Mouse (Mus musculus) liver, embryonic 14.5 days (tissue): ENCODE data around the gene Acer3. TPM values are rescaled to one million over a fixed set of nuclear protein-coding genes. Genes with fewer than 3 reads are reported as not detected.

ENCODE experiments used
- ATAC-seq: fragments of 200-750 bp; cut with Nextera tagmentation; 2 replicates; pipeline ENCODE4 v1.8.0; 2017; ENCODE audit warnings: moderate number of reproducible peaks, mild to moderate bottlenecking, moderate library complexity; ENCODE audit not compliant: insufficient read depth
- DNase-seq, 3 experiments: peaks; one replicate each; pipeline ENCODE4 v3.0.0-alpha.2; 2012 to 2013; ENCODE audit warnings: low read depth in 3 of 3, low spot score in 3 of 3
- H3K27ac ChIP-seq: fragments of 300-500 bp; sonication (generic); 2 replicates; pipeline ENCODE4 v1.5.1; 2014; ENCODE audit warnings: moderate library complexity, mild to moderate bottlenecking, control low read depth, inconsistent platforms
- H3K27me3 ChIP-seq: fragments of 300-500 bp; sonication (generic); 2 replicates; pipeline ENCODE4 v1.6.1; 2014; ENCODE audit warnings: mild to moderate bottlenecking, low read length, moderate library complexity; ENCODE audit not compliant: control insufficient read depth, insufficient read depth
- H3K36me3 ChIP-seq: fragments of 300-500 bp; sonication (generic); replicated peaks from 2 replicates; pipeline ENCODE4 v1.6.1; 2014; ENCODE audit warnings: low read depth; ENCODE audit not compliant: control insufficient read depth, insufficient read depth
- H3K4me1 ChIP-seq, 2 experiments: fragments of 200-500 bp in 1 of 2; fragments of 300-500 bp in 1 of 2; sonication (generic) in 1 of 2; replicated peaks; 2 replicates each; pipeline ENCODE4 v1.6.1; 2012 to 2014; ENCODE audit warnings: antibody characterized with exemption in 1 of 2, inconsistent platforms in 1 of 2, low read length in 1 of 2; ENCODE audit not compliant: control insufficient read depth in 2 of 2, insufficient read depth in 2 of 2
- H3K4me2 ChIP-seq: fragments of 300-500 bp; sonication (generic); 2 replicates; pipeline ENCODE4 v1.6.1; 2014; ENCODE audit warnings: low read depth, mild to moderate bottlenecking, control low read depth, moderate library complexity
- H3K4me3 ChIP-seq, 2 experiments: fragments of 200-500 bp in 1 of 2; fragments of 300-500 bp in 1 of 2; sonication (generic) in 1 of 2; 2 replicates each; pipeline ENCODE4 v1.5.1; 2012 to 2014; ENCODE audit warnings: low read depth in 2 of 2, low read length in 2 of 2, mild to moderate bottlenecking in 2 of 2, control low read depth in 1 of 2, inconsistent platforms in 1 of 2, moderate library complexity in 1 of 2; ENCODE audit not compliant: insufficient read depth in 1 of 2
- H3K9ac ChIP-seq: fragments of 300-500 bp; sonication (generic); replicated peaks from 2 replicates; pipeline ENCODE4 v1.6.1; 2014; ENCODE audit warnings: mild to moderate bottlenecking, control low read depth, moderate library complexity
- H3K9me3 ChIP-seq: fragments of 300-500 bp; sonication (generic); 2 replicates; pipeline ENCODE4 v1.6.1; 2016; ENCODE audit warnings: low read length, mixed read lengths; ENCODE audit not compliant: control insufficient read depth
- CTCF ChIP-seq: IDR thresholded peaks from 2 replicates; pipeline ENCODE4 v1.5.1; 2016; ENCODE audit warnings: antibody characterized with exemption, low read depth, control low read depth
- EP300 ChIP-seq: IDR thresholded peaks from 2 replicates; pipeline ENCODE4 v1.6.1; 2016; ENCODE audit warnings: antibody characterized with exemption, low read depth
- WGBS: fragments of 180-500 bp; shearing (Covaris S2); extraction: QIAGEN DNeasy Blood & Tissue Kit; methylation state at CpG from one replicate; pipeline ENCODE4 v1.1.7; 2014; ENCODE audit not compliant: insufficient replicate concordance; 5-methylcytosine and 5-hydroxymethylcytosine counted together
- polyA plus RNA-seq, 2 experiments: library from polyadenylated mRNA; depleted of rRNA in 1 of 2; stranded (reverse) in 1 of 2; unstranded in 1 of 2; fragments of >200 nt; fragmentation: Nextera tagmentation in 1 of 2; extraction: Ambion mirVana in 1 of 2; gene quantifications; 2 replicates each; pipeline versions ENCODE4 v1.2.1 to v1.2.3; 2012 to 2014

Acer3 gene
- polyA plus RNA-seq, 2 experiments = 13.8 to 24.0 TPM

DNA sequence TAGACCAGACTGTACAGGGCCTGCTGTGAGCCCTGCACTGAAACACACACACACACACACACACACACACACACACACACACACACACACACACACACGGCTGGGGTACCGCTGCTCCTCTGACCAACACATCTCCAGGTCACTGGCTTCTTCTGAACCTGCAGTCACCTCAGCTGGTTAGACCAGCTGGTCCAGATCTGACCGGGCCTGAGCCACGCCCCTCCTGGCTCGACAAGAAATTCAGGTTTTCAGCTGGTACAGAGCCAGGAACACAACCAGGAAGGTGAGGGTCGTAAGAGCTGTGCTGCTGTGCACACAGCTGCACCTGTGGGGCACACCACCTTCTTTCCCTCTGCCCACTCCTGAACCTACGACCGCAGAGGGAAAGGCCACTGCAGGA lies 162.5 kb downstream of the Acer3 start:
- Histone ChIP-seq H3K4me2 (peak overlapping the region; percentile 43), H3K4me1 (peaks cover 33 to 54% of the 10 kb centered on the region in 2 experiments), H3K27me3 (no peaks in the 10 kb centered on the region), H3K36me3 (peaks cover 26% of the 10 kb centered on the region), H3K27ac (peak overlapping the region; percentile 77), H3K9me3 (no peaks in the 10 kb centered on the region), H3K4me3 (peak overlapping the region; percentile 30 to 44), H3K9ac (peak overlapping the region; percentile 44)
- no peak for TF ChIP-seq CTCF
- no peak for TF ChIP-seq EP300
- peak; percentile 34; the same call in 1 of the 2 replicates for ATAC-seq
- no peak for DNase-seq
- WGBS = 42% methylated on average over 8 of the region's 8 CpGs

- TF ChIP-seq CTCF = no peak
- TF ChIP-seq EP300 = no peak
- 36% methylated on average over 5 of the region's 5 CpGs for WGBS
- Histone ChIP-seq H3K9ac (peak overlapping the region; percentile 44), H3K9me3 (no peaks in the 10 kb centered on the region), H3K4me3 (peak overlapping the region; percentile 30 to 44; a peak in 3 of 4 replicates), H3K27ac (peak overlapping the region; percentile 77), H3K4me1 (peaks cover 33 to 47% of the 10 kb centered on the region in 2 experiments), H3K27me3 (no peaks in the 10 kb centered on the region), H3K36me3 (peaks cover 26% of the 10 kb centered on the region), H3K4me2 (peak overlapping the region; percentile 43)
- DNase-seq = peak in 1 of 3 experiments; percentile 70
- ATAC-seq = peak; percentile 60; the same call in 1 of the 2 replicates
These were observed 163.2 kb downstream of the Acer3 start for GRCm38 (mm10) chr7:98157636-98158332.

Other genes starting within 250 kb of the Acer3 start
- 10.3 and 10.4 TPM in 2 replicates for gene Myo7a, start 201.7 kb downstream of the Acer3 start, polyA plus RNA-seq (2012; rRNA removed)
- gene Myo7a, start 201.7 kb downstream of the Acer3 start, polyA plus RNA-seq (2014; fragmentation: Nextera tagmentation; extraction: Ambion mirVana) = 6.6 and 7.3 TPM in 2 replicates
- gene Omp, start 175.7 kb downstream of the Acer3 start, polyA plus RNA-seq (2012; rRNA removed) = 0.61 and 0.63 TPM in 2 replicates
- gene Omp, start 175.7 kb downstream of the Acer3 start, polyA plus RNA-seq (2014; fragmentation: Nextera tagmentation; extraction: Ambion mirVana) = 0.24 and 0.44 TPM in 2 replicates
- 13.1 and 13.2 TPM in 2 replicates for gene Capn5, start 142.9 kb downstream of the Acer3 start, polyA plus RNA-seq (2012; rRNA removed)
- 8.9 and 9.8 TPM in 2 replicates for gene Capn5, start 142.9 kb downstream of the Acer3 start, polyA plus RNA-seq (2014; fragmentation: Nextera tagmentation; extraction: Ambion mirVana)
- gene B3gnt6, start 121.7 kb downstream of the Acer3 start, polyA plus RNA-seq (2012; rRNA removed) = 0.03 and 0.08 TPM in 2 replicates
- gene B3gnt6, start 121.7 kb downstream of the Acer3 start, polyA plus RNA-seq (2014; fragmentation: Nextera tagmentation; extraction: Ambion mirVana) = 0.05 TPM in 1 of 2 replicates, not detected in the other
- 1.9 and 2.1 TPM in 2 replicates for gene Tsku, start 40.1 kb upstream of the Acer3 start, polyA plus RNA-seq (2012; rRNA removed)
- gene Tsku, start 40.1 kb upstream of the Acer3 start, polyA plus RNA-seq (2014; fragmentation: Nextera tagmentation; extraction: Ambion mirVana) = 1.7 and 1.9 TPM in 2 replicates
- gene Gucy2d, start 119.2 kb upstream of the Acer3 start, polyA plus RNA-seq (2012; rRNA removed) = not detected in 2 replicates
- not detected in 2 replicates for gene Gucy2d, start 119.2 kb upstream of the Acer3 start, polyA plus RNA-seq (2014; fragmentation: Nextera tagmentation; extraction: Ambion mirVana)
- 3.6 and 4.4 TPM in 2 replicates for gene Lrrc32, start 168.1 kb upstream of the Acer3 start, polyA plus RNA-seq (2012; rRNA removed)
- 4.7 and 5.5 TPM in 2 replicates for gene Lrrc32, start 168.1 kb upstream of the Acer3 start, polyA plus RNA-seq (2014; fragmentation: Nextera tagmentation; extraction: Ambion mirVana)